Mouse (Mus musculus): ENCODE measurements around the gene Lrba.

DNA sequence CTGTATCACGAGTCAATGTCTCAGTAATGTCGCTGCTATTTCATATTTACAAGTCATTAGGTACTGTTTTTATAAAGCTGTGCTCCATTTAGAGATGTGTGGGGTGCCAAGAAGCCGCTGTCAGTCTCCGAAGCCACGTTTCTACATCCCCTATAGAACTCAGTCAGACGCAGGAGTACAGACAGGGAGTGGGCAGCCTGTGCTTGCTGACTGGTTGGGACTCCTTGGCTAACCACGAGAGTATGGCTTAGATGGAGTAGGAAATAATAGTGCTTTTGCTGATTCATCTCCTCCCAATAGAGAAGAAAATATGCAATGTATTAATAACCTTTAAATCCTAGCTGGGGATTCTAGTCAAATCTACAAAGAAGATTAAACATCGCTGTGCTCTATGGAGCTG, 576.4 kb downstream of the Lrba start:
- TF ChIP-seq CTCF (IDR thresholded peaks at IDR 0.05; ENCODE audit: low read depth): no peak
- TF ChIP-seq EP300 (optimal IDR thresholded peaks at IDR 0.05): no peak
